Mouse (Mus musculus) hindbrain, embryonic 16.5 days (tissue): ENCODE measurements at regions not wholly inside any gene's neighbourhood (a gene's known extent, or its start where the extent isn't known, plus 50 kb on each side); places are given as distances from the start of the nearest gene placed in this dataset.
A peak's percentile ranks its signal among the peaks of the same experiment; 100 is the strongest.

Experiments
- ATAC-seq: fragments of 200-750 bp; cut with Nextera tagmentation; 2 replicates; pipeline ENCODE4 v1.8.0; 2017; ENCODE audit warnings: moderate TSS enrichment, moderate library complexity
- H3K27ac ChIP-seq: fragments of 300-500 bp; sonication (generic); 2 replicates; pipeline ENCODE4 v1.5.1; 2014; ENCODE audit warnings: low read depth, mild to moderate bottlenecking, control low read depth, low read length, moderate library complexity
- H3K27me3 ChIP-seq: fragments of 300-500 bp; sonication (generic); replicated peaks from 2 replicates; pipeline ENCODE4 v1.6.1; 2014; ENCODE audit warnings: low read length; ENCODE audit not compliant: control insufficient read depth, insufficient read depth
- H3K36me3 ChIP-seq: fragments of 300-500 bp; sonication (generic); 2 replicates; pipeline ENCODE4 v1.6.1; 2014; ENCODE audit warnings: mild to moderate bottlenecking, low read length, moderate library complexity, mixed read lengths; ENCODE audit not compliant: control insufficient read depth, insufficient read depth
- H3K4me1 ChIP-seq: fragments of 300-500 bp; sonication (generic); 2 replicates; pipeline ENCODE4 v1.6.1; 2014; ENCODE audit warnings: low read depth, low read length; ENCODE audit not compliant: control insufficient read depth, insufficient read depth
- H3K4me2 ChIP-seq: fragments of 300-500 bp; sonication (generic); 2 replicates; pipeline ENCODE4 v1.6.1; 2014; ENCODE audit warnings: mild to moderate bottlenecking, low read length, control low read depth, moderate library complexity
- H3K4me3 ChIP-seq: fragments of 300-500 bp; sonication (generic); 2 replicates; pipeline ENCODE4 v1.5.1; 2014; ENCODE audit warnings: mild to moderate bottlenecking, low read length, control low read depth, moderate library complexity
- H3K9ac ChIP-seq: fragments of 300-500 bp; sonication (generic); 2 replicates; pipeline ENCODE4 v1.6.1; 2014; ENCODE audit warnings: low read depth, mild to moderate bottlenecking, control low read depth, low read length, moderate library complexity
- H3K9me3 ChIP-seq: fragments of 300-500 bp; sonication (generic); 2 replicates; pipeline ENCODE4 v1.6.1; 2014; ENCODE audit warnings: mild to moderate bottlenecking, low read length, moderate library complexity; ENCODE audit not compliant: control insufficient read depth
- WGBS: fragments of 180-500 bp; shearing (Covaris S2); extraction: QIAGEN DNeasy Blood & Tissue Kit; methylation state at CpG from one replicate; pipeline ENCODE4 v1.1.7; 2014; 5-methylcytosine and 5-hydroxymethylcytosine counted together

DNA sequence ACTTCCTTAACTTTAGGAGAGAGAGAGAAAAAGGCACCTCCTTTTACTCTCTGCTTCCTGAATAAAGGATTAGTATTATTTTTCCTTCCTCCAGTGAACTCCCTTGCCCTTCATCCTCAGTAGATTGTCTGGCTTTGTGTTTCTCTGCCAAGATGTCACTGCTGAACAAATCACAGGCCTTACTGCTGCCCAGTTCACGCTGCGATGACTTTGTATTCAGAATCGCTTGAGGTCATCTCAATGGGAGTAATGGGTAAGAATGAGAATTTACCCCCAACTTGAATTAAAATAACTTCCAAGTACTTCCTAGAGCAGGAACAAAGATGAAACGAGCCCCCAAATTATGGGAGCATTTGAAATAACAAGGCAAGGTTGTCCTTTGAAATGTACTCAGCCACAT, 897.3 kb downstream of the 5730522E02Rik start:
- Histone ChIP-seq H3K4me2 (no peak overlapping the region), H3K9ac (no peak overlapping the region), H3K36me3 (no peaks in the 10 kb centered on the region), H3K4me3 (no peak overlapping the region), H3K9me3 (no peaks in the 10 kb centered on the region), H3K27me3 (no peaks in the 10 kb centered on the region; the same call in 1 of the 2 replicates), H3K27ac (no peak overlapping the region), H3K4me1 (no peaks in the 10 kb centered on the region)
- 0 out of 2 replicates have a peak, but pooled peaks have one; percentile 52 for ATAC-seq
- 17% methylated on average over 4 of the region's 4 CpGs for WGBS

GRCm38 (mm10) chr11:25310754-25311153, 899.8 kb downstream of the 5730522E02Rik start:
- no peaks in the 10 kb centered on the region for H3K36me3 ChIP-seq
- H3K9me3 ChIP-seq: no peaks in the 10 kb centered on the region
- no peak for ATAC-seq
- H3K4me2 ChIP-seq: no peak overlapping the region
- H3K4me1 ChIP-seq: no peaks in the 10 kb centered on the region
- no peak overlapping the region for H3K9ac ChIP-seq
- no peak overlapping the region for H3K4me3 ChIP-seq
- WGBS: 69% methylated on average over 3 of the region's 3 CpGs
- H3K27me3 ChIP-seq: no peaks in the 10 kb centered on the region; the same call in 1 of the 2 replicates
- no peak overlapping the region for H3K27ac ChIP-seq

DNA sequence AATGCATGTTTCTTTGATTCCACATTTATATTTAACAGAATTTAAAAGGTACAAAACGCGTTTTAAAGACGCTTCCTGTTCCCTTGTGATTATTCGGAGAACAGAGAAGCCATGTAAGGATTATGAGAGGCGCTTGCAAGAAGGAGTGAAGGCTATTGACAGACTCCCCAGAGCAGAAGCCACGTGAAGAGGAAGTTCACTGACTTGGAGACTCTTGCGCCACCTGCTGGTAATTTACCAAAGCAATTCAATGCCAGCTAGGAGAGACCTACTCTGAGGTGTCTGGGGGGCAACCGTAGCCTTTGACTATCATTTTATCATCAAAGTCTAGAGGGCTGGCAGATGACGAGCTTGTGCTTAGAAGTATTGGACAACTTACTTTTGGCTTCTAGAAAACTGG, 909.4 kb downstream of the 5730522E02Rik start:
- no peaks in the 10 kb centered on the region for H3K9me3 ChIP-seq
- ATAC-seq: no peak
- WGBS: 32% methylated on average over 9 of the region's 9 CpGs
- H3K27me3 ChIP-seq: no peaks in the 10 kb centered on the region
- no peak overlapping the region for H3K4me3 ChIP-seq
- H3K4me2 ChIP-seq: no peak overlapping the region
- H3K9ac ChIP-seq: no peak overlapping the region
- no peaks in the 10 kb centered on the region for H3K36me3 ChIP-seq
- H3K4me1 ChIP-seq: no peaks in the 10 kb centered on the region
- H3K27ac ChIP-seq: no peak overlapping the region

- no peak for ATAC-seq
- Histone ChIP-seq H3K27me3 (no peaks in the 10 kb centered on the region), H3K9me3 (no peaks in the 10 kb centered on the region), H3K4me3 (no peak overlapping the region), H3K36me3 (no peaks in the 10 kb centered on the region), H3K9ac (no peak overlapping the region), H3K27ac (no peak overlapping the region), H3K4me2 (no peak overlapping the region; the same call in 1 of the 2 replicates), H3K4me1 (peaks cover 5% of the 10 kb centered on the region)
- WGBS: 68% methylated on average over 13 of the region's 13 CpGs
Measured at GRCm38 (mm10) chr11:25288346-25288745, 922.2 kb downstream of the 5730522E02Rik start.

DNA sequence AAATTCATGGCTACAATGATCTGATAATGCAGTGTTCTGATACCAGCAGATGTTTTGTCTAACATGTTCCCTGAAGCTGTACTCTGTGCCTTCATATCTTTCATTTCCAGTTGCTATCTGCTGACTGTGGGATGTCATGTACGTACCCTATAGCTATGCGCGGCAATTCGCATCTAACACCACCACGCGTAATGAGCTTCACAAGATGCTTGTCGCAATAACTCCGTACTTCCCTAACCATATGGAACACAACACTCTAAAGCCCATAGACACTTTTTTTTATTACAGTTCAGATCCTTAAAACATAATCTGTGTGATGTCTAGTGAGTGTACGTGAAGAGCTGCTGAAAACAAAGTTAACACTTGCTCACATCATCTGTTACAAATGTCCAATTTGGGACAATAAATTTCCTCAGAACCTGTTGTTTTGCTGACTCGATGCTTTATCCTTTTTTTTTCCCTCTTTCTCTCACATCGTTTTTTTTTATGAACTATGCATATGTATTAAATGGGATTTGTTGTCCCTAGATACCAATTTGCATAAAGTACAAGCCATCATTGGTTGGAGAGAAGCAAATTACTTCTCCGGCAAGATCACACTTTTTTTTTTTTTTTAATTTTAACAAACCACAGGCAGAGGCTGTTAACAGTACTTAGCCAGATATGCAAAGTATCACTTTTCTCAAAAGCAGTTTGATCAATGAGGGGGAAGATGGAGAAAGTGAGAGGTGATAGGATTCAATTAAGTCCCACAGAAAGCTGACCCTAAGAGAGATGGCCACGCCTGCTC, 922.9 kb downstream of the 5730522E02Rik start:
- H3K9ac ChIP-seq: no peak overlapping the region
- H3K27ac ChIP-seq: no peak overlapping the region
- 72% methylated on average over 13 of the region's 13 CpGs for WGBS
- peaks cover 5% of the 10 kb centered on the region for H3K4me1 ChIP-seq
- no peaks in the 10 kb centered on the region for H3K27me3 ChIP-seq
- H3K9me3 ChIP-seq: no peaks in the 10 kb centered on the region
- no peak for ATAC-seq
- no peak overlapping the region for H3K4me3 ChIP-seq
- no peaks in the 10 kb centered on the region for H3K36me3 ChIP-seq
- H3K4me2 ChIP-seq: no peak overlapping the region

- no peak overlapping the region for H3K9ac ChIP-seq
- no peak overlapping the region for H3K27ac ChIP-seq
- no peak; the same call in 1 of the 2 replicates for ATAC-seq
- H3K4me2 ChIP-seq: 0 out of 2 replicates have a peak overlapping the region, but pooled peaks have one; percentile 10
- 8% methylated on average over 7 of the region's 7 CpGs for WGBS
- no peaks in the 10 kb centered on the region for H3K9me3 ChIP-seq
- no peak overlapping the region for H3K4me3 ChIP-seq
- H3K36me3 ChIP-seq: no peaks in the 10 kb centered on the region
- H3K27me3 ChIP-seq: no peaks in the 10 kb centered on the region
- no peaks in the 10 kb centered on the region; the same call in 1 of the 2 replicates for H3K4me1 ChIP-seq
Measured at GRCm38 (mm10) chr11:25269936-25270540, 940.5 kb downstream of the 5730522E02Rik start.

GRCm38 (mm10) chr11:25262906-25263305, 947.7 kb downstream of the 5730522E02Rik start:
- Histone ChIP-seq H3K4me3 (no peak overlapping the region), H3K27ac (no peak overlapping the region), H3K9me3 (no peaks in the 10 kb centered on the region), H3K36me3 (no peaks in the 10 kb centered on the region), H3K4me1 (no peaks in the 10 kb centered on the region), H3K9ac (no peak overlapping the region), H3K4me2 (no peak overlapping the region), H3K27me3 (no peaks in the 10 kb centered on the region)
- no peak for ATAC-seq
- WGBS: 17% methylated on average over 4 of the region's 4 CpGs

- 93% methylated on average over 1 of the region's 1 CpGs for WGBS
- H3K27ac ChIP-seq: no peak overlapping the region
- H3K9ac ChIP-seq: no peak overlapping the region
- H3K27me3 ChIP-seq: no peaks in the 10 kb centered on the region
- no peak overlapping the region for H3K4me2 ChIP-seq
- H3K4me1 ChIP-seq: no peaks in the 10 kb centered on the region
- no peaks in the 10 kb centered on the region for H3K9me3 ChIP-seq
- H3K4me3 ChIP-seq: no peak overlapping the region
- no peak for ATAC-seq
- H3K36me3 ChIP-seq: no peaks in the 10 kb centered on the region
Measured at GRCm38 (mm10) chr11:25259691-25260090, 950.9 kb downstream of the 5730522E02Rik start.

DNA sequence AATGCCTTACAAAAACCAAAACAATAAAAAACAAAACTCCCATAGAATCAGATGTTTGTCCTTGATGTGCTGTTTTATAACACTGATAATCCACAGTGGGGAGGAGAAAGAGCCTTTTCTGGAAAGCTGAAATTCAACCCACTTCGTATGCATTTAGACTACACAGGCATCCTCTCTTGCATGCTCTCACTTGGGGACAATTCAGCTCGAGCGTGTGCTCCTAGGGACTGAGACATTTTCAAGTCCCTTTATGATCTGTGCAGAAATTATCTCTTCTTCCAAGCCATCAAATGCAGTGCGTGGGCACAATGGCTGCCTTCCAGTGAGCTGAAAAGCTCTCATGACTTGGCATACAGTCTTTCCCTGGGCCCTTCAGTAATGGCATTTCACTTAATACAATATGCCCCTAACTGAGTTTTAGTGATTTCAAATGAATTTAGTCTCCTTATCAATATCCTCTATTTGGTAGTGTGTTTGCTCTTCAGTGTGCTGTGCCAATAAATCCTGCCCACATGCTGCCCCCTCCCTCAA, 977.1 kb downstream of the 5730522E02Rik start:
- Histone ChIP-seq H3K36me3 (no peaks in the 10 kb centered on the region), H3K9ac (no peak overlapping the region), H3K9me3 (no peaks in the 10 kb centered on the region), H3K27me3 (no peaks in the 10 kb centered on the region), H3K4me2 (no peak overlapping the region), H3K4me1 (no peaks in the 10 kb centered on the region), H3K4me3 (no peak overlapping the region), H3K27ac (no peak overlapping the region)
- 0 out of 2 replicates have a peak, but pooled peaks have one; percentile 30 for ATAC-seq
- WGBS: 37% methylated on average over 4 of the region's 4 CpGs
